Mouse (Mus musculus): ENCODE data around the gene Mtrex.

The Mtrex gene

DNA sequence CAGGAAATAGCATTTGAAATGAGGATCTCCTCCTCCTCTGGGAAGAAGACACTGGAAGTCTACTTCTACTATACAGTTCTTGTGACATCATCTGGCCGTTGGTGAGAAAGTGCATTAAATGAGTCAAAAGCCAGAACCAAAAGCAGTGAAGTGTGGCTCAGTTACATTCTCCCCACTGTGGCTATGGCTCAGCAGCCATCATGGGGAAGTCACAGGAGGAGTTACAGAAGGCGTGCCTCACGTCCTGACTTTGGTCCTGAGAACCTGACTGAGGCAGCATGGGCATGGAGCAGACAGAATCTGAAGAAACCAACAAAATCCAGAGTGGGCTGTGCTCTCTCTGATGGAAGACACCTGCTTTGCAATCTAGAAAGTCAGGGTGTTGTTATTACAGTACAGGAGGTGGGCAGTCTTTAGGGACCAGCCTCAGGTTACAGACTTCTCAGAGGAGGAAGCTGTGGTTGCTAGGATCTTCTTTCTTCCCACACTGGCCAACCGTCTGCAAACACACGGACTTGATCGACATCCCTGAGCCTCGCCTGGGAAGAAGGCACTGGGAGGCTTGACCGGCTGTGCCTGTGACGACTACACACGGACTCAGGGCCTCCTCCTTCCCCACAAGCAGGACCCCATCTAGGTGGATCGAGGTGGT, 57.0 kb downstream of the Mtrex start:
- DNase-seq (ENCODE audit: low read depth in 1 of 2, low spot score in 2 of 2): no peak

DNA sequence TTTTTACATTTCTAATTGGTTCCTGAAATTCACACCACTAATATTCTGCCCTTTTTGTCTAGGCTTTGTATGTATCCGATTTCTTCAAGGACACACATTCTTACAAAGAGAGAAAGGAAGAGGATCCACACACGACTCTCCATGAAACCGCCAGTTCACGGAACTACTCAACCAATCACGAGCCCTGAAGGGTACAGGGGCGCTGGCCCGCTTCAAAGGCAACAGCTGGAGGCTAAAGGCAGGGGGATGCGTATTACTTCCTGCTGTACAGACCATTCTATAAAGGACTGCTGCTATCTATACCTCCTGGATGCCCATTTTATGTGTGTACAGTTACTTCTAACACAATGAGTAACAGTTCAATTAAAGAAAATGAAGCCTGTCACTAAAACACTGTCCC, 59.8 kb downstream of the Mtrex start:
- no peak for DNase-seq (ENCODE audit: low read depth in 1 of 2, low spot score in 2 of 2)

DNA sequence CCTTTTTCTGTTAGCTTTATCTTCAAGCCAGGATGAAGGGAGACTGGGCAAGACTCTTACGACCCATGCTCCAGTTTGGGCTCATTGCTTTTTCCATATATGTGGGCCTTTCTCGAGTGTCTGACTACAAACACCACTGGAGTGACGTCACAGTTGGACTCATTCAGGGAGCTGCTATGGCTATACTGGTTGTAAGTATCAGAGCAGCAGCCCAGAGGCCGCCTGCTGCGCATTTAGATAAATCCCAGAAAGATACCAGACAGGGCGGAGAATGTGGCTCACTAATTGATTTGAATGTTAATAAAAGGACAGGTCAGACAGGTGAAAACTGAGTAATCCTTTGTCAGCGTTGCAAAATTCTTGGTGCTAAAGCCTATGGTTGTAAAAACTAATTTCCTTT, 60.4 kb downstream of the Mtrex start:
- DNase-seq (ENCODE audit: low read depth in 1 of 2, low spot score in 2 of 2): no peak

DNA sequence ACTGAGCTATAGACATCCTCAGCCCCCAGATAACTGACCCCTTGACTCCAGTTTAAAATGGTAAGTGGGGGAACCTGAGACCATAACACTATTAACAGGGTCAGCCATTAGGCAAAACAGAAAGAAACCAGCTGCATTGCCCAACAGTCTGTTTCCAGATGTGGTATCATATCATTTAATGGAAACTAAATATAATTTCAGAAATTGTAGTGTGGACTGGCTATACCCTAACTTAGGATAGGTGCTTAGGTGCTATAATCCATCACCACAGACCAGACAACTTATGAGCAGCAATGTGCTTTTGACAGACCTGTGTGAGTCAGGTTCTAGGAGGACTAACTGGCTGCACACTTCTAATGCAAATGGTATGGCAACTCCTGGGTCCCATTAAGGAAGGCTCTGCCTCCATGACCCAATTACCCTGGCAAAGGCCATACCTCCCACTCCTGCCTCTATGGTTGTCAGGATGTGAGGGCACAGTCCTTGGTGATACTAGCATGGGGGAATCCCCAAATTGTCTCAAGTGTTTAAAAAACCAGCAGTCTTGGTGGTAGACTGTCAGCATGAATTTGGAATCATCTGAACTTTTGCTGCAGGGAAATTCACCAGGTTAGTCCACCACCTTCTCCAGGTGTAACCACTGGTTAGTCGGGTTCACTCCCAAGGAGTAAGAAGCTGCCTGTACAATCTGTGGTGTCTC, 64.1 kb downstream of the Mtrex start:
- no peak for DNase-seq (ENCODE audit: low read depth in 1 of 2, low spot score in 2 of 2)

DNA sequence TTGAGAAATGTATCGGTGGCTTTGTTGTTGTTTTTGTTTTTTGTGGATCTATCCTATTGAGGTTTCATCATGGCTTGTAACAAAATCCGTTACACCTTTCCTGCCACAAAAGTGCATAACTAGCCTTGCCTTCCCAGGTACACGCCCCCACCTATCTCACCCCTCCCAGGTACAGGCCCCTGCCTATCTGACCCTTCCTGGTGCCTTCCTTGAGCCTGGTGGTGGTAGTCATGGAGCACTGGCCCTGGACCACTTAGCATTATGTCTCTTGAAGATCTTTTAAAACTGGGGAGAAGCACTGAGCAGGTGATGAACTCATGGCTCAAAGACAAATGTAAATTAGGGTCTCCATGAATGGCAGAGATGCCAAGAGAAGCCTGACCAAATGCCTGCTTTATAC, 64.9 kb downstream of the Mtrex start:
- no peak for DNase-seq (ENCODE audit: low read depth in 1 of 2, low spot score in 2 of 2)

DNA sequence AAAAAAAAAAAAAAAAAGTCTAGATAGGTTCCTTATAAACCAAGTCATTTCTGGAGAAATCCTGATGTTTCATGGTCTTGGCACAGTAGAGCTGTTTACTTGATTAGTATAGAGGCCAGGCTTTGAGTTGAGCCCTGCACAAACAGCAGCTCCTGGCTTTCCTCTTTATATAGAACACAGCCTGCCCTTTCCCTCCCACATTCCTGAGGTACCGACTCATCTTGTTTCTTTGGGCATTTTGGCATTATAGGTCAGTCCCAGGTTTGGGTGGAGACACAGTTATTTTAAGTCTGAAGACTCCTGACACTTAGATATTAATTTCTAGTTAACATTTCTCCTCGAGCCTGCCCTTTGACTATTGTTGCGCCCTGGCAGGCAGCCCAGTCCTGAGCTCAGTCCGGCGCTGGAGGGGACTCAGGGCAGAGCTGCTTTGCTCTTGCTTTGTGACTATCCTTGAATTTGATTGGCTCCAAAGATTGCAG, 65.3 kb downstream of the Mtrex start:
- no peak for DNase-seq (ENCODE audit: low read depth in 1 of 2, low spot score in 2 of 2)

DNA sequence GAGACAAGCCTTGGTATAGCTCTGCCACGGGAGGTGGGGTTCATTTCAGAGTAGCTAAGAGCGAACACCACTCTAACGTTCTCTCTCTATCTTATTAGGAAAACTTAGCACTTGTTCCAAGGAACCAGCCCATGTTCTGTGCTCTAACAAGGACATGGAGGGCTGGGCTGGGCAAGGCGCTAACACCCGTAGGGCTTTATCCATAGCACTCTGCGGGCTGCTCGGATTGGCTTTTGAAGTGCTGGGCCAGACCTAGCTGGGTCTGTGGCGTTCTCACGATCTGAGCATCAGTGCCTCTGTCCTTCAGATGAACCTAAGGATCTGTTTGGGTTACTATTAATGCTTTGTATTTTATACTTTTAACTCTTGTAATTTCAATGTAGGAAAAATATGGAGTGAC, 66.3 kb downstream of the Mtrex start:
- no peak for DNase-seq (ENCODE audit: low read depth in 1 of 2, low spot score in 2 of 2)

DNA sequence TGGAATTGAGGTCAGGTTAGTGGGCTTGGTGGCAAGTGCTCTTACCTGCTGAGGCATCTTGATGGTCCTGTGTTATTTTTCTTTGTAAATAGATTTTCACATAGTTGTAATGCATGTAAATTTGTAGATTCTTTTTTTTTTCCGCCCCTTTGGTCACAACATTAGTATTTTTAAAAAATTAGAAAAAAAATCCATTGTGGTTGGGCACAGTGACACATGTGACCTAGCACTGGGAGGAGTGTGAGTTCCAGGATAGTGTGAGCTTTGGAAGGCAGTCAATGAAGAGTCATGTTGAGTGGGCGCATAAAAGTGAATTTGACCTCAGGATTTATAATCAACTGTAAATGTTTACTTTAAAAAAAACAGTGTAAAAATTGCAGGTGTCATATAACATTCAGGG, 66.8 kb downstream of the Mtrex start:
- DNase-seq (ENCODE audit: low read depth in 1 of 2, low spot score in 2 of 2): no peak

DNA sequence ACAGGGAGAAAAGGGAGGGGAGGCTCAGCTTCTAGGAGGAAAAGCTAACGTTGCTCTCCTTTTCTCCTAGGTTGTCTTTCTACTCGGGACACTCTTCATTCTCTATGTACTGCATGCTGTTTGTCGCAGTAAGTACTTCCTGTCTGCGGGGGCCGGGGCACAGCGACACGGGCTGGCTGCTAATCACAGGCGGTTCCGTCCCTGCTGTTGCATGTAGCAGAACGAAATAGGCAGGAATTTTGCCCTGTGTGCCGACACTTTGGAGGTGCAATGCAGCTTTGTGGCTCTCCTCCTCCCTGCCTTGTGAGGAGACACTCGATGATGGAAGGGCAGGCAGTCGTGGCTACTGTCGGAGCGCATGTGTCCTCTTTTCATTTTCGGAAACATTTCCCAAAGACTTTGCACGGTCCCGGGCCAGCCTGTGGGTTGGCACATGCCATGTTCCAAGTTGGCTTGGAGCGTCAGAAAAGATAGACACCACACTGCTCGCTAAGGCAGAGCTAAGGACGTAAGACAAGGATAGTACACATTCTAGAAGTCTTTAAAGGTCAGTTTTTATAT, 67.5 kb downstream of the Mtrex start:
- DNase-seq (ENCODE audit: low read depth in 1 of 2, low spot score in 2 of 2): no peak

DNA sequence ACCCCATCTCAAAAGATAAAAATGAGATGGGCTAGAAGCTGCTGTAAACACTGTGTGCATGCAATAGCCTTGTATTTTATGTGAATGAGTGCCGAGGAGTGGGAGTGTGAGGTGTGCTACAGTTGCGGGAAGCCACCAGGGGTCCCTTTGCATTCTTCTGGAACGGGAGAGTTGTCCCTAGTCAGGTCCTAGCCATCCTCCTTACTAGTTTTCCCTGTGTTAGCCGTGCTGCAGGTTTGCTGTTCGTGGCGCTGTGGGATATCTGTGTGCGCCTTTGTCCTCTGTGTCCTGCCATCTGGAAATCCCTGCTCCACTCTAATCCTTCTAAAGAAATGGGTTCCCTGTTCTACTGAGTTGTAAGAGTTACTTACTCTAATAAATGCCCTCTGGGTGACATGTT, 69.3 kb downstream of the Mtrex start:
- no peak for DNase-seq (ENCODE audit: low read depth in 1 of 2, low spot score in 2 of 2)

DNA sequence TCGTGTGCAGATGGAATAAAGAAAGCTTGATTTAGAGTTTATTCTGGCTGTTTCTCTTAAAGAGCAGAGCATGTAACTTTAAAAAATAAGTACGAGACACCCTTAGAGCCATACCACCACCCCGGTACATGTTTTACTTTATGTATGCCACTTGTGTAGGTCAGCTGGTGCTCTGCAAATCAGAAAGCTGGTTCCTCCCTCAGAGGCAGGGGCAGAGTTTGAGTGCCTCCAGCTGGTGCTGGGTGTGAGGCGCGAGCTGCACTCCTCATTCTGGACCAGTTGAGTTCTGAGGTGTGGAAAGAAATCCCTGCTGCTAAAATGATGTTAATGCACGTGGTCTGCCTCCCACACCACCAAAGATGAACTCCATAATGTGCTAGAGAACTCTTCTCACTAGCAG, 72.8 kb downstream of the Mtrex start:
- DNase-seq (ENCODE audit: low read depth in 1 of 2, low spot score in 2 of 2): no peak

DNA sequence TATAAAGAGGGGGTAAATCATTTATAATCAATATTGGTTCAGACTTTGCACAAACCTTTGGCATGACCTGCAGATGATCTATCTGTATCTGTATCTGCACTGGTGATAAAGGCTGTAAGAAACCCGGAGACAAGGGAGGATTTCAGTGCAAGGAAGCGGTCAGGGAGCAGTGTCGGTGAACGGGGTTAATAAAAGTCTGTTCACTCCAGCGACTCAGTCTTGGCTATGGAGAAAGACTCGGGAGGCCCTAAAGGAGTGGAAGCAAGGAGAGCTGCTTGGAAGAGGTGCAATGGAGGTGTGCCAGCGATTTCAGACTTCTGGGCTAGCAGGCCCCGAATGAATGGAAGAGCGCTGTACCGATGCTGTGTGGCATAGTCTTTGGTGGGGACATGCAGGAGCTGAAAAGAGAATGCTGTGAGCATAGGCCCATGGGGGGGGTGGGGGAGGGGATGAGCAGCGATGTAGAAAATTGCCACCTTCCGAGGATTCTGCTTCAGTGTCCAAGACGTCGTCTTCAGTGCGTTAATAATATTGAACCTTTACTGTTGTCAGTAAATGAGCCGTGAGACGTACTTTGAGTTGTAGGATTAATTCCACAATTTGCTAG, 73.4 kb downstream of the Mtrex start:
- DNase-seq (ENCODE audit: low read depth in 1 of 2, low spot score in 2 of 2): no peak

DNA sequence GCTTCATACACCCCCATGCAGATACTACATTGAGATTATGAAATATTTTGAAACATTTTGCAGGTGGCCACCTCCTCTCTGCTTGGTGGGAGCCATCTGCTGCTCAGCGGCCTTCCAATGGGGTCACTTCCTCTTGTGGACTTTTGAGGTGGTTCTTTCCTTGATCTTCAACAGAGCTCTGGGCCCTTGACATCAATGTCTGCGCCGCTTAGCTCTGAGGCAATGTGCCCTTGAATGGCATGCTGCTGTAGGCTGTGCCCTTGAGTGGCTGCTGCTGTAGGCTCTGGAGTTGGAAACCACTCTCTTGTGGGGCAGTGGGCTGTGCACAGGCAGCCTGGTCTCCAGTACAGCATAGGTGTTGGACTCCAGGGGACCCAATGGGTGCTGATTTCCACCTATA, 81.3 kb downstream of the Mtrex start:
- DNase-seq (ENCODE audit: low read depth in 1 of 2, low spot score in 2 of 2): no peak

DNA sequence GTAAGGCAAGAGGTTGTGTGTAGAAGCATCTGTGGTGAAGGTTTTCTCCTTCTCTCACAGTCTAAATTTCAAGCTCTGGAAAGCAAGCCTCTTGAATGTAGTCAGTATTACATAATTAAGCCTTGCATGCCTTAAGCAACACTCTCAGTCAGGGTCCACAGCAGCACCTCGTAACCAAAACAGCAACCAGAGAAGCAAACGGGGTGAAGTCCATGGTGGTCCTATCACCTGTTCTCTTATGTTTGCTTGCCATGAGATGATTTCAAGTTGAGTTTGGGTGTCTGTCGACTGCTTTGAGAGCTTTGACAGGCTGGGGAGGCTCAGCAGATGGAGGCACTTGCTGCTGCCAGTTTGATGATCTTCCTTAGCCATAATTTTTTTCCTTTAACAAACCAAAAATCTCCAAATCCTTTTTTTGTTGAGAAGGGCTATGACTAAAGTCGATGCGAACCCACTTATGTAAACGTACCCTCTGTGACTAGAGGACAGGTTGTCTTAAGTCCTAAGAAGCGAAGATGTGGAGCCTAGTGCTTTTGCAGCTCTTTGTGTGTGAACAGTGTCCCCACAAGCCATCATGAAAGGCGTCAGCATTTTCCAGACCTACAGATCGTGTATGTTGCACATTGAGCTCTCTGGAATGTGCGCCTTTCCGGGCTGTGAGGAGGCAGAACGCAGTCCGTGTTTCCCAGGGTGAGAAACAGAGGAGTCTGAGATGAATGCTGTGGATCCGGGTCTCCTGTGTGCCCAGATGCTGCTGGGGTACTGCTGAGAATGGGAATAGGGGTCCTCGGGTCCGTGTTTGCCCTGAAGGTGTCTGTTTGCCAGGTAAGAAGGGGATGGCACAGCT, 86.7 kb downstream of the Mtrex start:
- no peak for DNase-seq (ENCODE audit: low read depth in 1 of 2, low spot score in 2 of 2)

DNA sequence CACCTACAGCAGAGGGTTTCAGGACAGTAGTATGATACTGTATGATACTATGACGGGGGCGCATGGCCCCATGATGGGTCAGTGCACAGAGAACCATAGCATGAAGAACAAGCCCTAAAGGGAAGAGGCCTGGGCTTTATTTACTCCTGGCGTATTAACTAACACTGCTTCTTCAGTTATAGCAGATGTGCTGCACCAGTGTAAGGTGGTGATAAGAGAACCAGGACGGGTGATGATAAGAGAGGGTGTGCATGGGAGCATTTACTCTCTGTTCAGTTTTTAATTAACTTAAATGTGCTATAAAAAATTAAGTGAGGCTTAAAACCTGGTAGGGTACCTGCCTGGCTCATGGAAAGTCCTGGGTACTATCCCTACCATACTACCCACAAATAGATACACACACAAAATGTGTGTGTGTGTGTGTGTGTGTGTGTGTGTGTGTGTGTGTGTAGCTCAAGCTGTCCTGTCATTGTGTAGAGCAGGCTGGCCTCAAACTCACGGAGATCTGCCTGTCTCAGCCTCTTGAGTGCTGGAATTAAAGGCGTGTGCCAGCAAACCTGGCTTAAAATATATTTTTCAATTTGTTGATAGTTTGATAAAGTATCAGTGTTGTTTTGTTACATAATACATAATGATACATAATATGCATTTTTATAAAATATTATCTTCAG, 88.5 kb downstream of the Mtrex start:
- DNase-seq (ENCODE audit: low read depth in 1 of 2, low spot score in 2 of 2): no peak

DNA sequence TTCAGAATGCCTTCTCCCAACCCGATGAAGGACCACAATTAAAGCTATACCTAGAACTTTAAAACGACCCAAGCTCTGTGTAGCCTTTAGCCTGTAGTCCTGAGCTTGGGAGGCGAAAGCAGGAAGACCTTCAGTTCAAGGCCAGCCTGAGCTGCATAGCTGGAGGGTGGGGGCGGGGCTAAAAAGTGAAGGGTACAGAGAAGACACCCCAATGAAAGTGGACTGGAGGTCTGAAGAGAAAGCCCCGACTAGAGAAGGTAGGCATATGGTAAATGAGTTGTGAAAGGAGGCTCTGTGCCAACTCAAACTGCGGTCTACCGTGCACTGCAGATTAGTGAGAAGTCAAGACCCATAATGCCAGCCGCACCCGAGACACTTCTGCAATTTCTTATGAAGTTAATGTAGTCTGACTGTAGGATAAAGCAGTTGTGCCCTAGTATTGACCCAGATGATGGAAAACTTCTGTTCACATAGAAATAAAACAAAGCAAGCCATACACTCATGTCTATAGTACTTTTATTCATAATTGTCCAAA, 89.5 kb downstream of the Mtrex start:
- no peak for DNase-seq (ENCODE audit: low read depth in 1 of 2, low spot score in 2 of 2)

DNA sequence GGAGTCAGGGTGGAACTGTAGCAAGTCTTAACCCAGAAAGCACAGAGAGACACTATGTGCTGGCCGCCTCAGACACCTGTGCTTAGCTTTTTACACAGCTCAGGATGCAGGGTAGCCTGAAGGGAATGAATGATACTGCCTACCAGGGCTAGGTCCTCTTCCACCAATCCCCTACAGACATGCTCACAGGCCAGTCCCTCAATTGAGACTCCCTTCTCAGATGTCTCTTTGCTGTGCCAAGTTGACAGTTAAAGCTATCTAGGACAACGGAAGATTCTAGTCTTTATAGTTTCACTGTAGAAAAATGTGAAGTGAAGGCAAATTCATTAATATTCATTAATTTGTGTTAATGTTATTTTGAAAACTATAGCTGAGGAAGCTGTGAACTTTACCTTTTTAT, 90.2 kb downstream of the Mtrex start:
- no peak for DNase-seq (ENCODE audit: low read depth in 1 of 2, low spot score in 2 of 2)

DNA sequence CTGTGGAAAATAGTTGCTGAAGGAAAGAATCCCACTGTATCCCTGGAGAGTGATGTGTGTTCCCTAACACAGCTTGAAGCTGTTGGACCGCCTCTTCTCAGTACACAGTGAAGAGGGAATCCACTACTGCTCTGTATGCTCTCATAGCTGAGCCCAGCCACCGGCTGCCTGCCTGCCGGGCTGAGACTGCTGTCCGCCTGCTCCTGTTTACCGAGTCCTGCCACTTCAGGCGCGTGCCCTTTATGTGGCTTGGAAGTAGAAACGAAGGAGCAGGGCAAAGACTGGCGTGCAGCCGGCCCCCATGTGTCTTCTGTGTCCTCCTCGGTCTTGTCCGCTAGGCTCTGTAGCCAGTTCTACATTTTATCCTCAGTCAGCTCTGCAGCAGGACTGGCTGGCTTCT, 92.1 kb downstream of the Mtrex start:
- DNase-seq (ENCODE audit: low read depth in 1 of 2, low spot score in 2 of 2): no peak

DNA sequence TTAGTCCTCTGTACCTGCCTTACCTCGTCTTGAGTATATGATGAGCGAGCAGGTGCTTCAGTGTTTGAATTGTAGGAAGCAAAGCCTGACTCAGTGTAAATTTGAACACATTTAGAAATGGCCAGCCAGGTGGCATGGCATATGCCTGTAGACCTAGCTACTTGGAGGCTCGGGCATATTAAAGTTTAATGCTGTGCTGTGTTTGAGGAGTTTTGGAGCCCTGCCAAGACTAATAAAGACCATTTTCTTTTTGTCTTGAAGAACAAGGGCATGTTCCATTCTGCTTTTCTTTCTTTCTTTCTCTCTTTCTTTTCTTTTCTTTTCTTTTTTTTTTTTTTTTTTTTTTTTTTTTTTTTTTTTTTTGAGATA, 93.3 kb downstream of the Mtrex start:
- DNase-seq (ENCODE audit: low read depth in 1 of 2, low spot score in 2 of 2): no peak

DNA sequence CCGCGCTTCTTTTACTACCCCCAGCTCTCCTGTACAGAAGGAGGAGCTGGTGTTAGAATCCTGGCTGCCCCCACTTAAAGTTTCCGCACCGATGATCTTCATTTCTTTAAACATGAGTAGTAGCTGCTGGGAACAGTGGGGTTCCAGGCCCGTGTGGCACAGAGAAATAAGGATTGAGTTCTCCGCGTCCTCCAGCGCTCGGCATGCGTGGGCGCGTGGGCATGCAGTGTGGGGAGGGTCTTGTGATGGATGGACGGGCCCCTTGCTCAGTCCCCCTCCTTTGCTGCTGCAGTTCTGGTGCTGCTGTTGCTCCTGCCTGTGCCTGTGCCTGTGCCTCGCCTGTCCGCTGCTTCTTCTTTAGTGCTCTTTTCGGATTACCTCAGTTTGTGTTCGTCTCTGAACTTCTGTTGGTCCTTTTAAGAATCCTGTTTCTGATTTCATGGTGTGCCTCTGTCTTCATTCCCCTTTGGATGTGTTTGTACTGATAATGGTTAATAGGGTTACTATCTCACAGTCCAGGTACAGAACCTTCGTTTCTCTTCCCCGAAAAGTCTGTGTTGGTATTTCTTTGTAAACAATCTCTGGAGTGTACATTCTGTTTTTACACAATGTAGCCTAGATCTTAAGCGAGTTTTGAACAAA, 93.8 kb downstream of the Mtrex start:
- DNase-seq (ENCODE audit: low read depth in 1 of 2, low spot score in 2 of 2): no peak

Data from monocyte, adult 2 months (primary cell).